Mouse (Mus musculus) liver, embryonic 11.5 days (tissue): Measurements from ENCODE around the gene Fancl. TPM values are rescaled to one million over a fixed set of nuclear protein-coding genes. Genes with fewer than 3 reads are reported as not detected.

Experiments
- ATAC-seq: fragments of 200-750 bp; cut with Nextera tagmentation; replicated peaks from 2 replicates; pipeline ENCODE4 v1.8.0; 2017; ENCODE audit warnings: moderate number of reproducible peaks, mild to moderate bottlenecking, moderate TSS enrichment, moderate library complexity; ENCODE audit not compliant: low FRiP score
- DNase-seq: peaks from one replicate; pipeline ENCODE4 v3.0.0-alpha.2; 2017; ENCODE audit warnings: low spot score
- H3K27ac ChIP-seq: fragments of 300-500 bp; sonication (generic); 2 replicates; pipeline ENCODE4 v1.5.1; 2014; ENCODE audit warnings: mild to moderate bottlenecking, low read depth, low read length, control low read depth
- H3K27me3 ChIP-seq: fragments of 300-500 bp; sonication (generic); replicated peaks from 2 replicates; pipeline ENCODE4 v1.6.1; 2014; ENCODE audit warnings: low read length, mixed read lengths; ENCODE audit not compliant: control insufficient read depth, insufficient read depth
- H3K36me3 ChIP-seq: fragments of 300-500 bp; sonication (generic); 2 replicates; pipeline ENCODE4 v1.6.1; 2014; ENCODE audit warnings: mild to moderate bottlenecking, low read length, moderate library complexity, mixed read lengths; ENCODE audit not compliant: control insufficient read depth, insufficient read depth
- H3K4me1 ChIP-seq: fragments of 300-500 bp; sonication (generic); replicated peaks from 2 replicates; pipeline ENCODE4 v1.6.1; 2014; ENCODE audit warnings: low read length, mixed read lengths; ENCODE audit not compliant: control insufficient read depth, insufficient read depth
- H3K4me2 ChIP-seq: fragments of 300-500 bp; sonication (generic); 2 replicates; pipeline ENCODE4 v1.6.1; 2014; ENCODE audit warnings: mild to moderate bottlenecking, control low read depth, moderate library complexity
- H3K4me3 ChIP-seq: fragments of 300-500 bp; sonication (generic); 2 replicates; pipeline ENCODE4 v1.5.1; 2014; ENCODE audit warnings: low read depth, low read length, control low read depth
- H3K9ac ChIP-seq: fragments of 300-500 bp; sonication (generic); 2 replicates; pipeline ENCODE4 v1.6.1; 2014; ENCODE audit warnings: low read depth, low read length, control low read depth
- H3K9me3 ChIP-seq: fragments of 300-500 bp; sonication (generic); 2 replicates; pipeline ENCODE4 v1.6.1; 2016; ENCODE audit warnings: low read length, inconsistent platforms, mixed read lengths; ENCODE audit not compliant: control insufficient read depth
- WGBS: fragments of 180-500 bp; shearing (Covaris S2); extraction: QIAGEN DNeasy Blood & Tissue Kit; methylation state at CpG from one replicate; pipeline ENCODE4 v1.1.7; 2014; 5-methylcytosine and 5-hydroxymethylcytosine counted together
- polyA plus RNA-seq: library from polyadenylated mRNA; unstranded; fragments of >200 nt; fragmentation: Nextera tagmentation; extraction: Ambion mirVana; gene quantifications from 2 replicates; pipeline ENCODE4 v1.2.1, GENCODE M21; 2014

The Fancl gene
- polyA plus RNA-seq, 1 experiment from 2014 or later = 32.8 TPM

DNA sequence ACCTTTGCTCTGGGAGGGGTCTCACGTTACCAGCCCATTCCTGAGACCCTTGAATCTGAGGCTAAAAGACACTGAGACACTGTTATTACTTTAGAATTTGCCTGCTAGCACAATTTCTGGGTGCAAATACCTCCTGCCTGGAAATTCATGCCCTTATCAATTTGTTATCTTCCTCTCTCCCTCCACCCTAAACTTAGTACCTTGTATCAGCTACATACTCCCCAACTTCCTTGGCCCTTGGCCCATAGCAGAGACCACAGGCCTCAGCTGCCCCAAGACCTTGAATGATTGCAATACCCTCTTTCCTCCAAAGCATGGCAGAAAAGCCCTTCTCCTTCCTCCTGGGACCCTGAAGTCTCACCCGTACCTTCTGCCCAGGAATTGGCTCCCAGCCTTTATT is 65.3 kb downstream of the Fancl start:
- DNase-seq = no peak
- no peaks in the 10 kb centered on the region for H3K36me3 ChIP-seq
- no peaks in the 10 kb centered on the region for H3K9me3 ChIP-seq
- ATAC-seq = no peak
- H3K27me3 ChIP-seq = no peaks in the 10 kb centered on the region
- no peak overlapping the region for H3K4me3 ChIP-seq
- WGBS = 91% methylated on average over 2 of the region's 2 CpGs
- H3K4me1 ChIP-seq = no peaks in the 10 kb centered on the region
- H3K27ac ChIP-seq = no peak overlapping the region
- no peak overlapping the region for H3K9ac ChIP-seq
- no peak overlapping the region for H3K4me2 ChIP-seq

GRCm38 (mm10) chr11:26452693-26453092 is 66.8 kb downstream of the Fancl start:
- no peak for ATAC-seq
- 55% methylated on average over 4 of the region's 4 CpGs for WGBS
- no peak overlapping the region for H3K27ac ChIP-seq
- H3K4me3 ChIP-seq = no peak overlapping the region
- H3K4me2 ChIP-seq = no peak overlapping the region
- no peaks in the 10 kb centered on the region for H3K36me3 ChIP-seq
- H3K9me3 ChIP-seq = no peaks in the 10 kb centered on the region
- no peak for DNase-seq
- H3K4me1 ChIP-seq = no peaks in the 10 kb centered on the region
- no peaks in the 10 kb centered on the region for H3K27me3 ChIP-seq
- H3K9ac ChIP-seq = no peak overlapping the region

DNA sequence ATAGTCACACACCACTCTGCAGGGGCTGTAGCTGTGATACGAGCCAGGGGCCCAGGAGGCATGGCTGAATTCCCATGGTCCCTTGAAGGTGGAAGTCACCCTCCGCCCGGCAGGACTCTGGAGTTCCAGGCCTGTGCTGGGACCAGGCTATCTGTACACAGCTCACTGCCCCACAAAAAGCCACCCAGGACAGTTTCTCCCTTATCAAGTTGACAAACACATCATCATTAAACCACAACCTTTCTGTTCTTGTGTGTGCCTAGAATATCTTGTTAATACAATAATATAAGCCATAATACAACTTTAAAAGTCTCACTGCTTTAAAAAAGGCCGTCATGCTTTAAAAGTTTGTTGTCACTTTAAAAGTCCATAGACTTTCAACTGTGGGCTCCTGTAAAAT is 68.1 kb downstream of the Fancl start:
- Histone ChIP-seq H3K36me3 (no peaks in the 10 kb centered on the region), H3K9me3 (no peaks in the 10 kb centered on the region), H3K27me3 (no peaks in the 10 kb centered on the region), H3K9ac (no peak overlapping the region), H3K4me3 (no peak overlapping the region), H3K27ac (no peak overlapping the region), H3K4me1 (no peaks in the 10 kb centered on the region), H3K4me2 (no peak overlapping the region)
- 81% methylated on average over 4 of the region's 4 CpGs for WGBS
- ATAC-seq (peak; percentile 31; the same call in 1 of the 2 replicates), DNase-seq (no peak)

DNA sequence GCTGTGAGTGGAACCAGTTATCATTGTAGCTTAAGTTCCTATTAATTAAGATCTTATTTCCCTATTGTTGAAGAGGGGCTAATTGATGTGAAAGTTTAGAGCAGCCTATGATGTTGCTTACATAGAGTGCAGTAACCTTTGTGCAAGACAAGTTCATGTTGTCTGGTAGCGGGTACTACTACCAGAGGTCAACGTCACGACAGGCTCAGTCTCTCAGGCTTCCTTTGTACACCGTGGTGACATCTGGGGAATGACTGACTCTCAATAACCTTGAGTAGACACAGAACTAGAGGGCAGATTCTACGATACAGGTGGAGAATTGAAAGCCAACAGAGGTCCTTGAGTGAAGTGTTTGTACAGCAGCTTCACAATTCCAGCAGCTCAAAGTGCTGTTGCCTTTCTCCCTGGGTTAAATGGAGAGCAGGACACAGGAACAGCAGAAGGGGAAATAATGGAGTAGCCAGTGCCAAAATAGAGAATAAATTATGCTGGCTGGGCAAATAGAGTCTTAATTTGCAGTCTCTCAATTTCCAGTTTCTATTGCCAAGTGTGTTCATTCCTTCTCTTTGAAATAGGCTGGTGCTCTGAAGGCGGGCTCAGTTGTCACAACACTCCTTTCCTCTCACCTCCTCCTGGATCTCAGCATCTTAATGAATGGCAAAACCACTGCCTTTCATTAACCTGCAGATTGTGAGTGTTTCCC is 91.3 kb downstream of the Fancl start:
- Histone ChIP-seq H3K4me3 (no peak overlapping the region), H3K4me1 (no peaks in the 10 kb centered on the region)
- no peak for DNase-seq

DNA sequence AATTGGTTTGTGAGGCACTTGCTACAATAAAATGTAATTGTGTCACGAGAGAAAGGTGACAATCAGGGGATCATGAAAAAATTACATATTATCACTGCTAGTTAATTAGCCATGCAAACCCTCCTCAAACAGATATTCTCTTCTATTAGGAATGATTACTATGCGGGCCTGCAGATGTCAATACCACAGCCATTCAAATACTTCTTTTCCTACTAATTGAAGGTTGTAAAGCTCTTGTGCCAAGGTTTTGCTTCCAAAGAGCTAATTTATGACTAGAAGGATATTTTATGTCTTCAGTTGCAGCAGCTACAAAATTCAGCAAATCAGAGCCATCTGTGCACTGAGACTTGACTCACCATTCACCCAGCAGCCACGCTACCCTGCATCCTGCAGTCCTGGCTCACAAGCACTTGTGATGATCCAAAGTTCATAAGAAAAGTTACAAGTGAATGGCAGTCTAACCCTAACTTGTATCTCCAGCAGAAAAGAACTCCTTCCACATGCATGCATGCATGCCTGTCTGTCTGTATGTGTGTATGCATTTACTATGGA is 95.8 kb downstream of the Fancl start:
- H3K4me1 ChIP-seq = no peaks in the 10 kb centered on the region
- no peak overlapping the region for H3K9ac ChIP-seq
- H3K9me3 ChIP-seq = no peaks in the 10 kb centered on the region
- no peak for DNase-seq
- 86% methylated on average over 3 of the region's 3 CpGs for WGBS
- no peak overlapping the region for H3K27ac ChIP-seq
- H3K36me3 ChIP-seq = 0 out of 2 replicates have a peak, but pooled peaks cover 2% of the 10 kb centered on the region
- H3K4me3 ChIP-seq = no peak overlapping the region
- H3K27me3 ChIP-seq = no peaks in the 10 kb centered on the region
- no peak for ATAC-seq
- H3K4me2 ChIP-seq = no peak overlapping the region

More for the DNA sequence above, 91.3 kb downstream of the Fancl start:
- no peaks in the 10 kb centered on the region for H3K36me3 ChIP-seq
- 80% methylated on average over 6 of the region's 6 CpGs for WGBS
- H3K27ac ChIP-seq = no peak overlapping the region
- H3K27me3 ChIP-seq = no peaks in the 10 kb centered on the region
- no peak overlapping the region for H3K9ac ChIP-seq
- H3K4me2 ChIP-seq = no peak overlapping the region
- no peaks in the 10 kb centered on the region for H3K9me3 ChIP-seq
- no peak for ATAC-seq

DNA sequence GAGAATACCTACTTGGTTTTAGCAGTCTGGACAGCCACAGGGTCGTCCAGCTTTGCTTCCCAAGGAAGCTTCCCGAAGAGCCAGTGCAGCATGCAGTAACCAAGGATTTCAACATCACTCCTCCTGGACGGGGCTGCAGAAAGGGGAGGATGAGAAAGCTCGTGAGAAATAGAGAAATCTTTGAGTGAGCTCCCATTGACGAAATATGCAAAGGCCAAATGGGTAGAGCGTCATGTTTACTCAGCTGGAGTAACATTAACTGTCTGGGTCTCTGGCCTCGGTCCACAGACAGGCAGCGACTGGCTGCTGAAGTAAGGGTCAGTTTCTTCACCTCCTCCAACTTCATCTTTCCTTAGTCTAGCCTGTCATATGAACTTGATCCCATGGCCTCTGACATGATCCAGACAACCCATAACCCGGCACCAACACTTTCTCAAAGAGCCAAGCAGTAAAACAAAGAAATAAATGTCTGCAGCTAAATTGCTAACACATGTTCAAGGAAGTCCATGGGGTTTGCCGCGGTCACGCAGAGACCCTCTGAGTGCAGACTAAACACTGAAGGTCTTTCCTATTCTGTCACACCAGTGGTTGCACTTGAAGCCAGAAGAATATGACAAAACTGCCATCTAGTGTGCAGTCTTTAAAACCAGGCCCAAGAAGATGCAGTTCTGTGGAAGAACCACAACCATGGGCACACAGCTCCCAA is 104.0 kb downstream of the Fancl start:
- Histone ChIP-seq H3K4me3 (no peak overlapping the region), H3K27ac (no peak overlapping the region), H3K36me3 (no peaks in the 10 kb centered on the region), H3K9ac (no peak overlapping the region), H3K27me3 (no peaks in the 10 kb centered on the region), H3K4me2 (no peak overlapping the region), H3K9me3 (no peaks in the 10 kb centered on the region), H3K4me1 (no peaks in the 10 kb centered on the region)
- DNase-seq (peak; percentile 38), ATAC-seq (peak; percentile 58)
- WGBS = 58% methylated on average over 12 of the region's 12 CpGs

DNA sequence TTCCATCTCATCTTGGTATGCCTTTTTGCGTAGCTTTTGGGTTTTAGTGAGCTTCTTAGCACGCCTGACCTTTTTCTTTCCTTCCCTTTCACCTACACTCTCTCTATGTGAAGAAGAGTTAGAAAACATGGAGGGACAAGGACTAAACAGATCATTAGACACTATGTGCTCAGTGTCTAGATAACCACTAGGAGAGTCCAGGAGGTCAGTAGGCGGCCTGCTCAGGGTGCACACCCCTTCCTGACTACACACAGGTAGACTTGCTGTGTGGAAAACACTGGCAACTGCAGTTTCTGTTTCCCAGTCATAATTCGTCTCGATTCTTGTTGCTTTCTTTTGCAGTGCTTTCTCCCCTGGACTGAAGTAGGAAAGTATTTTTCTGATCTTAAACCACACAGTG is 110.0 kb downstream of the Fancl start:
- H3K27me3 ChIP-seq = no peaks in the 10 kb centered on the region
- DNase-seq = no peak
- H3K9ac ChIP-seq = no peak overlapping the region
- no peak overlapping the region for H3K27ac ChIP-seq
- no peak for ATAC-seq
- H3K4me1 ChIP-seq = no peaks in the 10 kb centered on the region
- no peak overlapping the region for H3K4me3 ChIP-seq
- no peak overlapping the region for H3K4me2 ChIP-seq
- WGBS = 82% methylated on average over 5 of the region's 5 CpGs
- H3K9me3 ChIP-seq = no peaks in the 10 kb centered on the region
- H3K36me3 ChIP-seq = no peaks in the 10 kb centered on the region

DNA sequence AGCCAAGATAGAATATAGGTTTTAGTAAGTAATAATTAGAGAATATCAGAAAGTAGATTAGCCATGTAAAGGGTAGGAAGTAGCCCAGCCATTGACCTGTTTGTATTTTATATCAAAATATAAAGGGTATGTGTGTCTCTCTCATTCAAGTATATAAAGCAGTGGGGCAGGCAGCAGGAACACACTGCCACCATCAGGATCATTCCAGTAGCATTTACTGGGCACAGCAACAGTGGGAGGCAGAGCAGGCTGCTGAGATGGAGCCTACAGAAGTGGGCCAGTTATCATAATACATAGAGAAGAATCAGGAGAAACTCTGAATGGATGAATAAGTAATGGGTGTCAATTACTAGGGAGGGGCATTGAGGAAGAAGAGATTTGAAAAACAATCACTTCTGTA is 127.7 kb downstream of the Fancl start:
- no peaks in the 10 kb centered on the region for H3K4me1 ChIP-seq
- no peaks in the 10 kb centered on the region for H3K9me3 ChIP-seq
- H3K27ac ChIP-seq = no peak overlapping the region
- H3K27me3 ChIP-seq = no peaks in the 10 kb centered on the region
- no peaks in the 10 kb centered on the region; the same call in 1 of the 2 replicates for H3K36me3 ChIP-seq
- no peak overlapping the region for H3K4me2 ChIP-seq
- H3K9ac ChIP-seq = no peak overlapping the region
- DNase-seq = no peak
- H3K4me3 ChIP-seq = no peak overlapping the region
- ATAC-seq = no peak

- no peak for ATAC-seq
- Histone ChIP-seq H3K36me3 (no peaks in the 10 kb centered on the region), H3K4me1 (no peaks in the 10 kb centered on the region), H3K27me3 (no peaks in the 10 kb centered on the region), H3K9ac (no peak overlapping the region), H3K4me3 (no peak overlapping the region), H3K9me3 (no peaks in the 10 kb centered on the region), H3K4me2 (no peak overlapping the region), H3K27ac (no peak overlapping the region)
- 68% methylated on average over 2 of the region's 2 CpGs for WGBS
- no peak for DNase-seq
Observed at GRCm38 (mm10) chr11:26516086-26516485, 130.2 kb downstream of the Fancl start.
